Mouse (Mus musculus) heart, embryonic 16.5 days (tissue): ENCODE data around the gene Dock9. TPM values are rescaled to one million over a fixed set of nuclear protein-coding genes. Genes with fewer than 3 reads are reported as not detected.

Source experiments
- ATAC-seq: fragments of 200-750 bp; cut with Nextera tagmentation; replicated peaks from 2 replicates; pipeline ENCODE4 v1.8.0; 2017; ENCODE audit warnings: moderate number of reproducible peaks; ENCODE audit not compliant: insufficient read depth, low FRiP score; ENCODE audit errors: extremely low read depth
- H3K27ac ChIP-seq: fragments of 300-500 bp; sonication (generic); 2 replicates; pipeline ENCODE4 v1.5.1; 2014; ENCODE audit warnings: mild to moderate bottlenecking, low read length, control low read depth, moderate library complexity
- H3K27me3 ChIP-seq: fragments of 300-500 bp; sonication (generic); 2 replicates; pipeline ENCODE4 v1.6.1; 2014; ENCODE audit warnings: low read length, mixed read lengths; ENCODE audit not compliant: control insufficient read depth, insufficient read depth
- H3K36me3 ChIP-seq: fragments of 300-500 bp; sonication (generic); 2 replicates; pipeline ENCODE4 v1.6.1; 2014; ENCODE audit not compliant: control insufficient read depth, insufficient read depth
- H3K4me1 ChIP-seq: fragments of 300-500 bp; sonication (generic); 2 replicates; pipeline ENCODE4 v1.6.1; 2014; ENCODE audit warnings: low read length, mixed read lengths; ENCODE audit not compliant: control insufficient read depth, insufficient read depth
- H3K4me2 ChIP-seq: fragments of 300-500 bp; sonication (generic); 2 replicates; pipeline ENCODE4 v1.6.1; 2014; ENCODE audit warnings: low read depth, mild to moderate bottlenecking, control low read depth, low read length
- H3K4me3 ChIP-seq: fragments of 300-500 bp; sonication (generic); 2 replicates; pipeline ENCODE4 v1.5.1; 2014; ENCODE audit warnings: mild to moderate bottlenecking, control low read depth, low read length
- H3K9ac ChIP-seq: fragments of 300-500 bp; sonication (generic); 2 replicates; pipeline ENCODE4 v1.6.1; 2014; ENCODE audit warnings: low read length, control low read depth
- H3K9me3 ChIP-seq: fragments of 300-500 bp; sonication (generic); replicated peaks from 2 replicates; pipeline ENCODE4 v1.6.1; 2016; ENCODE audit warnings: low read length; ENCODE audit not compliant: control insufficient read depth
- WGBS: fragments of 180-500 bp; shearing (Covaris S2); extraction: QIAGEN DNeasy Blood & Tissue Kit; methylation state at CpG from one replicate; pipeline ENCODE4 v1.1.7; 2014; 5-methylcytosine and 5-hydroxymethylcytosine counted together
- polyA plus RNA-seq: library from polyadenylated mRNA; unstranded; fragments of >200 nt; fragmentation: Nextera tagmentation; extraction: Ambion mirVana; gene quantifications from 2 replicates; pipeline ENCODE4 v1.2.1, GENCODE M21; 2015

Dock9 gene
- polyA plus RNA-seq, 1 experiment from 2014 or later: 5.1 TPM

DNA sequence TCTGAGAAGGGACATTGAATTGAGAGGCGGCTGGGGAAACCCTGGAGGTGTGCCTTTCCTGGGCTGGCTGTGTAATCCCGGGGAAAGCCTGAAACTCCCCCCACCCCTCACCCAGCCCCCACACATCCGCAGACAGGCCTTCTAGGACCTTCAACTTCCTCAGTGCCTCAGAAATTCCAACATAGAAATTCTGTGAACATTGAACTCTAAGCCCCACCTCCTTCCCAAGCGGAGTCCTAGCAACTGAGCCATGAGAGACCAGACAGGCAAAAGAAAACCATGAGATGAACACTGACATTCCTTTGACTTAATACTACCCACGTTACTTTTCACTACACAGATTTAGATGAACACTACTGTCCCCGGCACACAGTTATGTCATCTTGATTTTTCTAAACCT is 122.1 kb downstream of the Dock9 start:
- Histone ChIP-seq H3K4me2 (no peak overlapping the region), H3K4me3 (no peak overlapping the region), H3K27ac (peak overlapping the region; percentile 55), H3K27me3 (no peaks in the 10 kb centered on the region), H3K36me3 (no peaks in the 10 kb centered on the region), H3K9ac (no peak overlapping the region), H3K4me1 (peaks cover 16% of the 10 kb centered on the region; the same call in 1 of the 2 replicates), H3K9me3 (no peaks in the 10 kb centered on the region; the same call in 1 of the 2 replicates)
- peak; percentile 59 for ATAC-seq
- 31% methylated on average over 6 of the region's 6 CpGs for WGBS

DNA sequence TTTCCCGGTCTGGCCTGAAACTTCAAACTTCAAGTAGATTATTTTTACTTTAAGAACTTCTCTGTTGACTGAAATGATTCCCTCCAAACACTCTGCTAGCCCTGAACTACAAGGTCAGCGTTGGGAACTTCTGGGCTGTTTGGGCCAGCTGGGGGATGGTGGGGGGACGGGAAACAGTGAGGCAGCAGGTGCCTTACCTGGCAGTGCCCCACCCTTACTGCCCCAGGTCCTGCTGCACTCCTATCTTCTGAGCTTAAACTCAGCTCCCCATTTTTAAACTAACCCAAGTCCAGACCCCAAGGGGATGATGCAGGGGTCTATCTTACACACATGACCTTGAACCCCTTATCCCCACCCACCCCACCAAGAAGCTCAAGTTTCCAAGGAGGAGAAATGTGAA is 122.5 kb downstream of the Dock9 start:
- no peak for ATAC-seq
- H3K27ac ChIP-seq: no peak overlapping the region
- no peak overlapping the region for H3K4me2 ChIP-seq

DNA sequence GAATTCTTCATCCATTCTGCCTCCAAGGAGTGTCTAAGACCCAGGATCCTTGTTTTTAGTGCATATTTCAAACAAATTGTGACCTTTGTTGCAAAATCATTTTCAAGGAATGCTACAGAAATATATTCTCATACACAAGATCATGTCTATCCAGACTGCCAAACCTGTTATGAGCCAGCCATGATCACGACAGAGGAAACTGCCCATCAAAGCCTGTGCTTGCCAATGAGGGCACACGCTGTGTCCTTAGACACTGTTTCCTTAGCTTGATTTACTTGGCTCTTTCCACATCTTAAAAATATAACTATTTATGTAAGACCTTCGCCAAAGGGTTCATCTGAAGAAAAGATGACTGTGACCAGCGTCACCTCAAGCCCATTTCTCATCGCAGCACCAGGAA is 127.6 kb downstream of the Dock9 start:
- Histone ChIP-seq H3K36me3 (peaks cover 7% of the 10 kb centered on the region; the same call in 1 of the 2 replicates), H3K27me3 (no peaks in the 10 kb centered on the region), H3K9me3 (peaks cover 6% of the 10 kb centered on the region), H3K27ac (no peak overlapping the region), H3K4me3 (no peak overlapping the region), H3K9ac (no peak overlapping the region), H3K4me2 (no peak overlapping the region), H3K4me1 (no peaks in the 10 kb centered on the region)
- no peak for ATAC-seq
- 78% methylated on average over 5 of the region's 5 CpGs for WGBS

More for the DNA sequence above, 122.5 kb downstream of the Dock9 start:
- H3K36me3 ChIP-seq: no peaks in the 10 kb centered on the region
- H3K9me3 ChIP-seq: no peaks in the 10 kb centered on the region; the same call in 1 of the 2 replicates
- WGBS: 80% methylated on average over 3 of the region's 3 CpGs
- H3K4me1 ChIP-seq: peaks cover 16% of the 10 kb centered on the region; the same call in 1 of the 2 replicates
- H3K27me3 ChIP-seq: no peaks in the 10 kb centered on the region
- H3K4me3 ChIP-seq: no peak overlapping the region
- H3K9ac ChIP-seq: no peak overlapping the region

DNA sequence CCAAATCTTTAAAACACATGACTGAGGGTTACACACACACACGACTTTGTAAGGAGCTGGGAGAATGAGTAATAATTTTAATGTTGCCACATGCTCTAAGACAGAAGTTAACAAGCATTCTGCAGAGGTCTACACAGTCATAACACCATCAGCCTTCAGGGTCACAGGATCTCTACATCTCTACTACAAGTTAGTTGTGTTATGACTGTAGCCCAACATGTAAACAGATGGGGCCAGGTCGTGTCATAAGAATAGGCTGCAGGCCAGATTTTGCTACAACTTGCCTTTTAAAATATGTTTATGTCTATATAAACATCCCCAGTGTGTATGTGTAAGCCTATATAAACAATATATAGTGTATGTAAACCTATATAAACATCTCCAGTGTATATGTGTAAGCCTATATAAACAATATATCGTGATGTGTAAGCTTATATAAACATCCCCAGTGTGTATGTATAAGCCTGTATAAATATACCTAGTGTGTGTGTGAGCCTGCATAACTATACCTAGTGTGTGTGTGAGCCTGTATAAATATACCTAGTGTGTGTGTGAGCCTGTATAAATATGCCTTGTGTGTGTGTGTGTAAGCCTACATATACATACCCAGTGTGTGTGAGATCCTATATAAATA is 130.9 kb downstream of the Dock9 start:
- Histone ChIP-seq H3K27ac (no peak overlapping the region), H3K27me3 (no peaks in the 10 kb centered on the region), H3K9me3 (peaks cover 6% of the 10 kb centered on the region), H3K4me2 (no peak overlapping the region), H3K36me3 (peaks cover 7% of the 10 kb centered on the region; the same call in 1 of the 2 replicates), H3K4me3 (no peak overlapping the region), H3K9ac (no peak overlapping the region), H3K4me1 (no peaks in the 10 kb centered on the region)
- ATAC-seq: no peak
- 69% methylated on average over 3 of the region's 3 CpGs for WGBS

DNA sequence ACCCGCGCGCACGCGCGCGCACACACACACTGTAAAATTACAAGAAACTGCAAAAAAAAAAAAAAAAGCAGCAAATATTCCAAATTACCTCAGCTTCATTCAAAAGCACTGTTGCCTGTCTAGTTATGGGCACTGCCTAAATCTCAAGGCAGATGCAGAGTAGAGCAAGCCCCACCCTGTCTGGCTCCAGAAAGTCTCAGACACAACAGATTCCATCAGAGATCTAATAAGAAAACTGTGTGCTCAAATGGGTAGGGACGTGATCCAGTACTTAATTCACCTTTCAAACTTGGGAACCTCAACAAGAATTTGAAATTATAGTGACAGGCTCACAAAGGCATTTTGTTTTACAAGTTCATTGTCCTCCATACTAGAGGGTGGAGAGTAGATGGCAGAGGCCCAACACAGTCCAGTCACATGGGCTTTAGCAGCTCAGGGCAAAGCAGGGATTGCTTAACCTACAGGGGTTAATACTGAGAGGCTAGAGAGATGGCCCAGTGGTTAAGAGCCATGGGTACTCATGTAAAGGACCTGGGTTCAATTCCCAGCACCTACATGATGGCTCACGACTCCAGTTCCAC is 131.9 kb downstream of the Dock9 start:
- 97% methylated on average over 9 of the region's 9 CpGs for WGBS
- Histone ChIP-seq H3K9me3 (peaks cover 6% of the 10 kb centered on the region), H3K27ac (no peak overlapping the region), H3K4me1 (peaks cover 1% of the 10 kb centered on the region; the same call in 1 of the 2 replicates), H3K36me3 (peaks cover 7% of the 10 kb centered on the region; the same call in 1 of the 2 replicates), H3K4me2 (no peak overlapping the region), H3K9ac (no peak overlapping the region), H3K27me3 (no peaks in the 10 kb centered on the region), H3K4me3 (no peak overlapping the region)
- no peak for ATAC-seq

DNA sequence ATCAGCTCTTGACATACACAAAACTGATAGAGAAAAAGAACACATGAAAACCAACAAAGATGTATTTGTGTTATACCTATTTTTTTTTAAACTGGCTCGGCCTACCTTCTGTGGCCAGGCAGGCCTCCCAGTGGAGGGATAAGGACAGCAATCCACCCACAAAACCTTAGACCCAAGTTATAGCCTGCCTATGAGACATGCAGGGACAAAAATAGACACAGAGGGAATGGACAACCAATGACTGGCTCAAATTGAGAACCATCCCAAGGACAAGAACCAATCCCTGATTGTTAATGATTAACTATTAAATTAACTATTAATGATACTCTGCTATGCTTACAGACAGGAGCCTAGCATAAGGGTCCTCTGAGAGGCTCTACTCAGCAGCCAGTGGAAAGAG is 133.7 kb downstream of the Dock9 start:
- H3K27me3 ChIP-seq: no peaks in the 10 kb centered on the region
- no peak overlapping the region for H3K4me2 ChIP-seq
- H3K4me3 ChIP-seq: no peak overlapping the region
- H3K36me3 ChIP-seq: peaks cover 5% of the 10 kb centered on the region; the same call in 1 of the 2 replicates
- H3K4me1 ChIP-seq: peaks cover 8% of the 10 kb centered on the region
- no peak overlapping the region for H3K27ac ChIP-seq
- ATAC-seq: no peak
- 90% methylated on average over 1 of the region's 1 CpGs for WGBS
- H3K9me3 ChIP-seq: peaks cover 5% of the 10 kb centered on the region
- H3K9ac ChIP-seq: no peak overlapping the region

DNA sequence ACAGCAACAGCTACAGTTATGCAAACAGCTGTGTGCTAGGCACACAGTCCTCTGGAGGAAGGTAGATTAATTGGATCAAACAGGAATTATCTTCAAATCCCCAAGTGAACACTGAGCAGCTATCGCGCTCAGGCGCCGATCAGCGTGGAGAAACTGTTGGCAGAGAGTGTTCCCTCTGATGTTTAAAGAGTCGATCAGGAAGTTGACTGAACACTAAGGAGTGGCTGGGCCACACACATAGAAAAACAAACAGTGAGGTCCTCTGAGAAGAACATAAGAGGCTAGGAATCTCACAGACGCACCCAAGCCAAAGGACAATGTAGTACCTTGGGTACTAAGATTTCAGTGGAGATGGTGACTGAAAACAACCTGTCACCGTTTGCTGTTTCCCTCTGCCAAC is 136.7 kb downstream of the Dock9 start:
- no peak for ATAC-seq
- H3K4me2 ChIP-seq: no peak overlapping the region
- no peaks in the 10 kb centered on the region for H3K27me3 ChIP-seq
- 0 out of 2 replicates have a peak overlapping the region, but pooled peaks have one; percentile 30 for H3K27ac ChIP-seq
- H3K9ac ChIP-seq: no peak overlapping the region
- peaks cover 10% of the 10 kb centered on the region for H3K4me1 ChIP-seq
- 0 out of 2 replicates have a peak, but pooled peaks cover under 1% of the 10 kb centered on the region for H3K36me3 ChIP-seq
- H3K9me3 ChIP-seq: 0 out of 2 replicates have a peak, but pooled peaks cover under 1% of the 10 kb centered on the region
- no peak overlapping the region for H3K4me3 ChIP-seq
- 42% methylated on average over 8 of the region's 8 CpGs for WGBS

DNA sequence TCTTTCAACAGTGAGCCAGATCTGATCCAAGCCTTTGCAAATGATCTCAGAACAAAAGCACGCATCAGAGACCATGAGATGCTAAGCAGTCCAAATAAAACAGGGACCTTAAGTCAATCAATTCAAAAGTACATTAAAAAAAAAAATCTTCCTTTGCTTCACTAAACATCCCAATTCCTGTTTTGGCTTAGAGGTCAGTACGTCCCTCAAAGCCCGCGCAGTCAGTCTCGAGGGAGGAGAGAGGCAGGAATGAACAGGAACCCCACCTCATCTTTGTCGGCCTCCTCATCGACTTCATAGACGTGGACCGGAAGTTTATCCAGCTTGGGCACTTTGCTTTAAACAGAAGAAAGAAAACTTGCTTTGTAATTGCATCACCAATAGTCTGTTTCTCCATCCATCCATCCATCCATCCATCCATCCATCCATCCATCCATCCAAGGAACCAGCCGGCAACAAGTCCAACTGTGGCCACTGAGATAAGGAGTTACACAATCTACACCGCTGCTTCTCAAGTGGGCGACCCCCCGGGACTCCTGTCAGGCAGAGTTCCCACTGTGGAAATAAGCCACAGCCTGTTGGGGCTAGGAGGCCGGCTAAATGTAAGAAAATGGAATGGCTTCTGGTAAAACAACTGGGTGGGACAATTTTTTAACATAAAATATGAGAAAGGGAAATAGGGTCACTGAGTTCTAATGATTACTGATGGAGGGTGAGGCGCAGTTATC is 137.3 kb downstream of the Dock9 start:
- H3K4me2 ChIP-seq: no peak overlapping the region
- H3K4me1 ChIP-seq: peaks cover 10% of the 10 kb centered on the region
- no peak overlapping the region for H3K27ac ChIP-seq
- no peaks in the 10 kb centered on the region for H3K27me3 ChIP-seq
- no peaks in the 10 kb centered on the region for H3K36me3 ChIP-seq
- H3K4me3 ChIP-seq: no peak overlapping the region
- 57% methylated on average over 15 of the region's 15 CpGs for WGBS
- ATAC-seq: no peak
- H3K9ac ChIP-seq: no peak overlapping the region
- no peaks in the 10 kb centered on the region for H3K9me3 ChIP-seq
